Mouse (Mus musculus) bone marrow macrophage, adult 2 months (primary cell): ENCODE measurements around the gene Mkrn3.

Experiments used
- CTCF ChIP-seq: IDR thresholded peaks from 2 replicates; pipeline ENCODE4 v1.5.1; 2012; ENCODE audit warnings: low read depth, mild to moderate bottlenecking, low read length, moderate library complexity
- POLR2A ChIP-seq: IDR thresholded peaks from 2 replicates; pipeline ENCODE4 v1.6.1; 2012; ENCODE audit warnings: mild to moderate bottlenecking, low read depth, low read length, borderline replicate concordance

GRCm38 (mm10) chr7:62445431-62446165 lies 25.7 kb upstream of the Mkrn3 start:
- no peak for TF ChIP-seq CTCF
- no peak for TF ChIP-seq POLR2A
